Mouse (Mus musculus) heart, postnatal 10 days (tissue): ENCODE data around the gene Tns1. TPM values are rescaled to one million over a fixed set of nuclear protein-coding genes. Genes with fewer than 3 reads are reported as not detected.

Experiments used
- DNase-seq, 2 experiments: peaks; one replicate each; pipeline ENCODE4 v3.0.0; 2021
- intact Hi-C: fragments of 180-260 bp; cut with DNase I; formaldehyde crosslinking; loops from one replicate; pipeline ENCODE4 v1.15.1; 2025
- total RNA-seq, 2 experiments: library from RNA; stranded (reverse); gene quantifications; 2 replicates each; pipeline ENCODE4 v1.2.3; 2021

Tns1 gene
- total RNA-seq, 2 experiments from 2014 or later, result 532 to 688 TPM

GRCm38 (mm10) chr1:73998131-73998865 is 126.0 kb downstream of the Tns1 start:
- DNase-seq, result peak; percentile 84 to 85
- intact Hi-C loops, result loop anchor here (5.0 to 10.0 kb wide), 2 partner anchors 129 to 197 kb away; partner anchors contain the start of genes Cxcr1 and Rufy4

- intact Hi-C loops, result loop anchor here (2.0 to 10.0 kb wide), 4 partner anchors 79 to 197 kb away; partner anchors contain the start of genes Cxcr1 and Rufy4
- DNase-seq, result no peak
Measured at GRCm38 (mm10) chr1:73997341-73997740, 126.9 kb downstream of the Tns1 start.

GRCm38 (mm10) chr1:73996650-73997049 is 127.6 kb downstream of the Tns1 start:
- DNase-seq, result no peak
- intact Hi-C loops, result loop anchor here (2.0 to 10.0 kb wide), 4 partner anchors 80 to 198 kb away; partner anchors contain the start of genes Cxcr1 and Rufy4

GRCm38 (mm10) chr1:73996209-73996608 is 128.0 kb downstream of the Tns1 start:
- DNase-seq, result peak; percentile 85 to 88

GRCm38 (mm10) chr1:73995063-73995810 is 129.0 kb downstream of the Tns1 start:
- DNase-seq, result no peak
- intact Hi-C loops, result loop anchor here (5.0 to 10.0 kb wide), 2 partner anchors 132 to 200 kb away; partner anchors contain the start of genes Cxcr1 and Rufy4

More at GRCm38 (mm10) chr1:73996209-73996608, 128.0 kb downstream of the Tns1 start:
- intact Hi-C loops, result loop anchor here (2.0 to 10.0 kb wide), 4 partner anchors 81 to 199 kb away; partner anchors contain the start of genes Cxcr1 and Rufy4

DNA sequence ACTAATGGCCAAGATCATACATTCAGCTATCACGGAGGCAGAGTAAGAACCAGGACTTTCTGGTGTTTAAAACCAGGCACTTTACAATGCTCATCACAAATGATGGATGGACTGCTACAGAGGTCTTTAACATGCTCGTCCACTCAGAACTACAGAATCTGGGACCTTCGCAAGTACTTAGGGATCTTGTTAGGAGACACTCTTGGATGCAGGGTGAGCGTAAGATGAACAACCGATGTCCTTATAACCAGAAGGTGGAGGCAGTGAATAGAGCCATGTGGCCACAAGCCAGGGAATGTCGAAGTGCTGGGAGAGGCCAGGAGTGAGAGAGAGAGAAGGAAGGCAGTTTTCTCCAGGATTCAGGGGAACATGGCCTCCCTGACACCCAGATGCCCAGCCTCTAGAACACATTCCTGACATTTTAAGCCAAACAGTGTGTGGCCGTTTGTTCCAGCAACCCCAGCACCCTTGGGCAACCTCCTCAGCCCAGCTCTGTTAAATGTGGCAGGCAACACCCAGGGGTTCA is 130.3 kb downstream of the Tns1 start:
- DNase-seq, result peak in 1 of 2 experiments; percentile 68
- intact Hi-C loops, result loop anchor here (10.0 kb wide), 1 partner anchor 201 kb away; the partner anchor contains the start of gene Cxcr1

GRCm38 (mm10) chr1:73993279-73993678 is 131.0 kb downstream of the Tns1 start:
- DNase-seq, result no peak
- intact Hi-C loops, result loop anchor here (10.0 kb wide), 1 partner anchor 202 kb away; the partner anchor contains the start of gene Cxcr1

DNA sequence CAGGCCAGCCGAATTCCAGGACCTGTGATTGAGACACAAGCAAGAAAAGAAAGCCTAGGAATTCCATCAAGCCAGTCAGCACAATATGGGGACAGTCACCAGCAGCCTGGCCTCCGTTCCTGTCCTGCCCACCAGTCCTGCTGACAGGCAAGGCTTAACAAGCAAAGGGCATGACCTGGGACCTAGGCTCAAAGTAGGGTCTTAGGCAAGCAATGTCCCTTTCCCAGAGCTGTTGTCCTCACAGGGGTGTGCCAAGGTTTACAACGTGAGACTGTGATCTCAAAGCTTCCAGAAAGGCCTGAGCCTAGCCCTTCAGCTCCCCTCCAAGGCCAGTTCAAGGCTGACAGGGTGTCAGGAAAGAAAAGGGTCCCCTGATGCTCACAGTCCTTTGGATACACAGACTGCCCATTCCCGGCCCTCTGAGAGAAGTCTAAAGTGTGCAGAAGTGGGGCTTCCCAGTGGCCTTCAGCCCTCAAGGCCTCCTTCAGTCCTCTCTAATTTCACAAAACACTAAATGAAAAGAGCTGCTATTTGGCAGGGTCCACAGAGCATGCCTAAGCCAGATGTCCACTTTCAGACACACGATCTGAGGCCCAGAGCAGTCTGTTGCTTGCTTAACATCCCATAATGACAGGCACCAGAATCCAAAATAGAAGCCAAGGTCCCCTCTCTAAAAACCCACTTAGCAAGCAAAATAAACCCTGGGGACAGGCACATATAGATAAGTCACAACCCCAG is 131.9 kb downstream of the Tns1 start:
- intact Hi-C loops, result loop anchor here (10.0 kb wide), 1 partner anchor 202 kb away; the partner anchor contains the start of gene Cxcr1
- DNase-seq, result no peak

DNA sequence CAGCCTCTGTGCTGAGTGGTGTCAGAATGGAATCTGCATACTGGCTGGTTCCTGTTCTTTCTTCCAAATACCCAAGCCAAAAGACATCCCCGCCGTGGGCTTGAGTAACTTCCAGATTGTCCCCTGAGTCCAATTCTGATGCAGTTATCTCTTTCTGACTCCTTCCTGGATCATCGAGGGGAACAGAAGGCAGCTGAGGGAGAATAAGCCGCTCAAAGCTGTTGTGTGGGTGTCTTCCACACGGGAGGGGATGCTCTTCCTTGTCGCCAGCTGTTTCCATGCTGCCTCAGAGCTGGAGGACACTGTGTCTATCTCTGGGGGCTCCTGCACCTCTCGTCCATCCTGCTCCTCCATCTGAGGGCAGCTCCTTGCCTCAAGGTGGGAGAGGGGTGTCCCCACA is 133.0 kb downstream of the Tns1 start:
- intact Hi-C loops, result loop anchor here (10.0 kb wide), 1 partner anchor 204 kb away; the partner anchor contains the start of gene Cxcr1
- no peak for DNase-seq

- intact Hi-C loops, result loop anchor here (10.0 kb wide), 1 partner anchor 205 kb away; the partner anchor contains the start of gene Cxcr1
Measured at GRCm38 (mm10) chr1:73990024-73990423, 134.2 kb downstream of the Tns1 start.

DNA sequence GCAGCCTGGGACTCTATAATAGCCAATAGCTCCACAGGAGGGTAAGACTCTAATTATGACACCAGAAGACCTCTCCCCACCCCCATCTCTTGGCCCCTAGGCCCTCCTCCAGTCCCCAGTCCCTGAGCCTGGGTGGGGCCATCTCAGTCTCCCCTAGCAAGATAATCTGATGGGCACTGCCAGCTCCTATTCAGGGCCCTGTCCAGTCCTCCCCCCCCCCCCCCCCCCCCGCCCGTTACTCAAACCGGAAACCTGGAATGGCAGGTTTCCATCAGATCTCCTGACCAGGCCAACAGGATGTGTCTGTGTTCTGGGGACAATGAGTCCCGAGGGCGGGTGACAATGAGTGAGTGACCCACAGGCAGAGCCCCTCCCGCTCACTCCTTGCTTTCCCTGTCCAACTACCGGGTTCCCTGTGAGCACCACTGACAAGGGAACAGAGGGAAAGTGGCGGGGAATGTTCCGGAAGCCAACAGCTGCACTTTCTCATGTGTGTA is 136.5 kb downstream of the Tns1 start:
- DNase-seq, result peak; percentile 75 to 80
- intact Hi-C loops, result loop anchor here (2.0 to 10.0 kb wide), 3 partner anchors 65 to 1393 kb away; no protein-coding TSS in a partner anchor

More at GRCm38 (mm10) chr1:73990024-73990423, 134.2 kb downstream of the Tns1 start:
- no peak for DNase-seq

- intact Hi-C loops, result loop anchor here (1.0 to 10.0 kb wide), 4 partner anchors 64 to 1392 kb away; no protein-coding TSS in a partner anchor
- peak; percentile 72 to 85 for DNase-seq
Measured at GRCm38 (mm10) chr1:73986268-73987045, 137.8 kb downstream of the Tns1 start.

DNA sequence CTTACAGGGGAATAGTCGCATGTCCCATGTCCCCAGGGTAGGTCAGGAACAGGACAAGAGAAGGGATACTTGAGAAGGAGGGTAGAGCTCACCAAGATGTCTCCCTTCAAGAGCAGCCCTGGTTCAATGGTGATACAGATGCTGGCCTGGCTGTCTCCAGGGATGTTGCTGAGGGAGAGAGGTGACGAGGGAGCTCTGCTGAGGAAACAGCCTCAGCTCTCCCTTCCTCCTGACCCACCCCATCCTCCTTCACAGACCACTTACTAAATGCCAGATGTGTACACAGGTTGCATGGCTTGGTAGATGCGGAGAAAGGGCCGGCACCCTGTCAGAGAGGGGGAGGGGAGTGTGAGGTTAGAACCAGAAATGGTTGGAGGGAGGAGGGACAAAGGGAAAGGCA is 138.6 kb downstream of the Tns1 start:
- no peak for DNase-seq
- intact Hi-C loops, result loop anchor here (1.0 to 10.0 kb wide), 4 partner anchors 63 to 1391 kb away; no protein-coding TSS in a partner anchor

DNA sequence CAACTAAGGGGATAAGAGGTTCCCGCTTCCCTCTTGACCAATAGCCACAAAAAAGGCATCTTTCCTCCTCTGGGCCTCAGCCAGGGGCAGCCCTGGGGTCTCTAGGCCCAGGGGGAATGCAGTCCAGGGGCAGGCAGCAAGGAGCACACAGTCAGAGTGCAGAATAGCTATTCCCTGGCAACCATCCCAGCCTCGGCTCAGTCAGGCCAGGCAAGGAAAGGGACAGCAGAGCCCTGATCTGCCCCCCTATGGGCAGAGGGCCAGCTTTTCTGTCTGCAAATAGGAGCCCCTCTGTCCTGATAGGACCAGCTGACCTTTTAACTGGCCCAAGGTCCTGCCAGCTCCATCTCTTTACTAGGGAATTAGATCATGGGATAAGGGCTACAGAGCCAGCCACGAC is 145.0 kb downstream of the Tns1 start:
- intact Hi-C loops, result no loop called here
- DNase-seq, result peak; percentile 81 to 89

GRCm38 (mm10) chr1:73978576-73978975 is 145.7 kb downstream of the Tns1 start:
- intact Hi-C loops, result no loop called here
- no peak for DNase-seq

GRCm38 (mm10) chr1:73973992-73974391 is 150.3 kb downstream of the Tns1 start:
- peak in 1 of 2 experiments; percentile 56 for DNase-seq
- intact Hi-C loops, result no loop called here

- no peak for DNase-seq
- intact Hi-C loops, result no loop called here
Measured at GRCm38 (mm10) chr1:73972726-73973125, 151.5 kb downstream of the Tns1 start.

GRCm38 (mm10) chr1:73970161-73970730 is 154.0 kb downstream of the Tns1 start:
- no peak for DNase-seq
- intact Hi-C loops, result no loop called here
